Mouse (Mus musculus) heart, postnatal 0 days (tissue): Measurements from ENCODE around the gene Hibch.

Source experiments
- CTCF ChIP-seq: IDR thresholded peaks from 2 replicates; pipeline ENCODE4 v1.5.1; 2016; ENCODE audit warnings: antibody characterized with exemption, control low read depth, low read depth
- EP300 ChIP-seq: IDR thresholded peaks from 2 replicates; pipeline ENCODE4 v1.6.1; 2016; ENCODE audit warnings: antibody characterized with exemption, low read depth

DNA sequence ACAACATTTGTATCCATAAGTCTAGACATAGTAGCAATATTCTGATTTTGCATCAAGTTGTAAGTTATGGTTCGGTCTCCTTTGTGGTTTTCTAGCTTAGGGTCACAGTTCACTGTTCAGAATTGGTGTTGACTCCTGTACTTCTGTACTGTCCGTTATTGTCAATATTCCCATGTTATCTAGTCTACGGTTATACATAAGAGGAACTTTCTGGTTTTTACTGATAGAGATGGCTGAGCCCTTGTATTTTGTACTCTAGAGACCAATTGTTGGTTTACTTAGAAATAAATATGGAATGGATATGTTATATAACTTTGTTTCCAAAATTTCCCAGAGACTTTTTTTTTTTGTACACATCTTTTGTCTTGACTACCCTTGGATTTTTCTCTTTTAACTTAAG, 21.3 kb downstream of the Hibch start:
- TF ChIP-seq CTCF: no peak
- TF ChIP-seq EP300: no peak
